In genomic region chr6:78331919-78332569, GRCm38 (mm10) we compare ENCODE assay signal across 10 mouse cellular contexts. TPM values are rescaled to one million over a fixed set of nuclear protein-coding genes. Genes with fewer than 3 reads are reported as not detected.
DNase-seq lines count a peak whose midpoint lies in the region; ATAC-seq and TF ChIP-seq lines count a peak whose summit lies in the region.
"Had no signal": no experiment of that assay in that cellular context is flagged by ENCODE, and none has a peak within 500 bp of the region (broad histone marks: within the 10 kb centered on the region; RNA-seq: fewer than 3 reads in every experiment).

No protein-coding gene starts in this region.

- no peak for TF ChIP-seq POLR2A in cortical plate, adult 2 months (IDR thresholded peaks at IDR 0.05; ENCODE audit: extremely low read depth, insufficient read depth, low read length)

- no peak overlapping the region for H3K4me2 ChIP-seq in hindbrain, embryonic 12.5 days (replicated peaks)

- peak; percentile 2 for DNase-seq in hindbrain, embryonic 10.5 days (ENCODE audit: low spot score)
- peak; percentile 47 for DNase-seq in 416B (ENCODE audit: low read depth)
- DNase-seq in layer of hippocampus, adult 9-10 months (ENCODE audit: low spot score): peak; percentile 16
- DNase-seq in thymus, postnatal 10 days (ENCODE audit: low spot score in 2 of 2): no peak
- DNase-seq in cerebellum, adult 9-11 months: no peak

- no peak overlapping the region for H3K27ac ChIP-seq in hindbrain, embryonic 10.5 days
- H3K27ac ChIP-seq in hindbrain, embryonic 12.5 days: no peak overlapping the region
- H3K27ac ChIP-seq in cortical plate, adult 2 months (ENCODE audit: insufficient read depth, low read length): no peak overlapping the region

- H3K9me3 ChIP-seq in hindbrain, embryonic 10.5 days: no peaks in the 10 kb centered on the region
- no peaks in the 10 kb centered on the region for H3K9me3 ChIP-seq in hindbrain, embryonic 12.5 days (replicated peaks)

- no peak overlapping the region for H3K9ac ChIP-seq in hindbrain, embryonic 12.5 days

- ATAC-seq in hindbrain, embryonic 12.5 days (ENCODE audit: low FRiP score): no peak; the same call in 1 of the 2 replicates
- ATAC-seq in monocyte, adult 5-6 weeks (replicated peaks; ENCODE audit: insufficient number of reproducible peaks, low FRiP score, low TSS enrichment, poor library complexity, severe bottlenecking): no peak

- WGBS in hindbrain, embryonic 10.5 days: 48% methylated on average over 7 of the region's 7 CpGs
- WGBS in hindbrain, embryonic 12.5 days: 41% methylated on average over 7 of the region's 7 CpGs

- H3K27me3 ChIP-seq in hindbrain, embryonic 10.5 days (ENCODE audit: insufficient read depth, poor library complexity, severe bottlenecking): no peaks in the 10 kb centered on the region
- H3K27me3 ChIP-seq in hindbrain, embryonic 12.5 days: no peaks in the 10 kb centered on the region

- peak; percentile 70 for TF ChIP-seq CTCF in cortical plate, adult 2 months (IDR thresholded peaks at IDR 0.05; ENCODE audit: extremely low read depth, insufficient read depth, low read length)

- H3K36me3 ChIP-seq in hindbrain, embryonic 10.5 days: no peaks in the 10 kb centered on the region
- no peaks in the 10 kb centered on the region for H3K36me3 ChIP-seq in hindbrain, embryonic 12.5 days

- H3K4me3 ChIP-seq in hindbrain, embryonic 10.5 days: no peak overlapping the region
- H3K4me3 ChIP-seq in hindbrain, embryonic 12.5 days: no peak overlapping the region
- no peak overlapping the region for H3K4me3 ChIP-seq in cortical plate, adult 2 months (ENCODE audit: insufficient read depth, low read length)
- H3K4me3 ChIP-seq: erythroblast, embryonic 14.5 days had no signal

- peaks cover 2% of the 10 kb centered on the region; the same call in 1 of the 2 replicates for H3K4me1 ChIP-seq in hindbrain, embryonic 10.5 days (replicated peaks)
- peaks cover 4% of the 10 kb centered on the region; the same call in 1 of the 2 replicates for H3K4me1 ChIP-seq in hindbrain, embryonic 12.5 days
- H3K4me1 ChIP-seq in cortical plate, adult 2 months (ENCODE audit: control insufficient read depth, insufficient read depth, low read length): no peaks in the 10 kb centered on the region

RNA-seq across cellular contexts. Expression of gene Reg3b, which starts 38.4 kb away (rescaled TPM):
- polyA plus RNA-seq in hindbrain, embryonic 10.5 days (2016; fragmentation: Nextera tagmentation; extraction: Ambion mirVana): not detected in 2 replicates
- not detected in 2 replicates for polyA plus RNA-seq in hindbrain, embryonic 12.5 days (2016; fragmentation: Nextera tagmentation; extraction: Ambion mirVana)
- 0.23 and 0.38 TPM in 2 replicates for polyA plus RNA-seq in cortical plate, adult 2 months (2012; rRNA removed)
- not detected in 3 replicates for total RNA-seq in monocyte, adult 5-6 weeks (2017)
- total RNA-seq: layer of hippocampus, postnatal 25 days had no signal
- polyA plus RNA-seq: erythroblast, embryonic 14.5 days had no signal

RNA-seq across cellular contexts. Expression of gene Reg3d, which starts 46.6 kb away (rescaled TPM):
- not detected in 2 replicates for polyA plus RNA-seq in hindbrain, embryonic 10.5 days (2016; fragmentation: Nextera tagmentation; extraction: Ambion mirVana)
- polyA plus RNA-seq in hindbrain, embryonic 12.5 days (2016; fragmentation: Nextera tagmentation; extraction: Ambion mirVana): not detected in 2 replicates
- not detected in 2 replicates for polyA plus RNA-seq in cortical plate, adult 2 months (2012; rRNA removed)
- not detected in 3 replicates for total RNA-seq in monocyte, adult 5-6 weeks (2017)
- total RNA-seq: layer of hippocampus, postnatal 25 days had no signal
- polyA plus RNA-seq: erythroblast, embryonic 14.5 days had no signal

RNA-seq across cellular contexts. Expression of gene Reg3a, which starts 48.5 kb away (rescaled TPM):
- polyA plus RNA-seq in hindbrain, embryonic 10.5 days (2016; fragmentation: Nextera tagmentation; extraction: Ambion mirVana): not detected in 2 replicates
- polyA plus RNA-seq in hindbrain, embryonic 12.5 days (2016; fragmentation: Nextera tagmentation; extraction: Ambion mirVana): not detected in 2 replicates
- polyA plus RNA-seq in cortical plate, adult 2 months (2012; rRNA removed): not detected in 2 replicates
- total RNA-seq in monocyte, adult 5-6 weeks (2017): not detected in 3 replicates
- total RNA-seq: layer of hippocampus, postnatal 25 days had no signal
- polyA plus RNA-seq: erythroblast, embryonic 14.5 days had no signal

Comparison
In these comparisons a context has a peak if more than half of its experiments do, and no peak if none do; other contexts are left out.
1. DNase-seq: peak in hindbrain, embryonic 10.5 days (single experiment), 416B (single experiment) and layer of hippocampus, adult 9-10 months (single experiment); none in thymus, postnatal 10 days (0 of 2) and cerebellum, adult 9-11 months (single experiment).